In genomic region chr12:73886973-73887372, GRCm38 (mm10) we compare ENCODE assay signal across 22 mouse cellular contexts. TPM values are rescaled to one million over a fixed set of nuclear protein-coding genes. Genes with fewer than 3 reads are reported as not detected.
A peak's percentile ranks its signal among the peaks of the same experiment; 100 is the strongest.
DNase-seq lines count a peak whose midpoint lies in the region; ATAC-seq and TF ChIP-seq lines count a peak whose summit lies in the region.
"Had no signal": no experiment of that assay in that cellular context is flagged by ENCODE, and none has a peak within 500 bp of the region (broad histone marks: within the 10 kb centered on the region; RNA-seq: fewer than 3 reads in every experiment).

No protein-coding gene starts in this region.

- no peaks in the 10 kb centered on the region for H3K36me3 ChIP-seq in heart, embryonic 10.5 days
- no peaks in the 10 kb centered on the region for H3K36me3 ChIP-seq in liver, embryonic 11.5 days (ENCODE audit: control insufficient read depth, insufficient read depth, low read length)
- no peaks in the 10 kb centered on the region for H3K36me3 ChIP-seq in liver, postnatal 0 days (replicated peaks; ENCODE audit: insufficient read depth, low read length)
- H3K36me3 ChIP-seq: embryonic facial prominence, embryonic 10.5 days; embryonic facial prominence, embryonic 12.5 days; forebrain, embryonic 15.5 days had no signal

- whole genome bisulfite sequencing in heart, embryonic 10.5 days = 22% methylated on average over 9 of the region's 9 CpGs
- 28% methylated on average over 9 of the region's 9 CpGs for WGBS in liver, embryonic 11.5 days
- 44% methylated on average over 9 of the region's 9 CpGs for WGBS in liver, postnatal 0 days (ENCODE audit: insufficient replicate concordance)

- H3K9me3 ChIP-seq in heart, embryonic 10.5 days = no peaks in the 10 kb centered on the region
- no peaks in the 10 kb centered on the region for H3K9me3 ChIP-seq in liver, embryonic 11.5 days (ENCODE audit: control insufficient read depth, low read length)
- H3K9me3 ChIP-seq in liver, postnatal 0 days (ENCODE audit: low read length) = no peaks in the 10 kb centered on the region
- H3K9me3 ChIP-seq: embryonic facial prominence, embryonic 10.5 days; embryonic facial prominence, embryonic 12.5 days; forebrain, embryonic 13.5 days; forebrain, embryonic 15.5 days had no signal

- TF ChIP-seq CTCF in liver, postnatal 0 days (IDR thresholded peaks at IDR 0.05; ENCODE audit: low read depth) = no peak

- peak overlapping the region; percentile 52; the same call in 1 of the 2 replicates for H3K27ac ChIP-seq in heart, embryonic 10.5 days
- no peak overlapping the region for H3K27ac ChIP-seq in liver, embryonic 11.5 days (ENCODE audit: low read depth, low read length)
- no peak overlapping the region for H3K27ac ChIP-seq in liver, postnatal 0 days (ENCODE audit: low read depth)
- H3K27ac ChIP-seq: embryonic facial prominence, embryonic 10.5 days; embryonic facial prominence, embryonic 12.5 days; forebrain, embryonic 13.5 days; forebrain, embryonic 15.5 days had no signal

- H3K4me3 ChIP-seq in heart, embryonic 10.5 days = no peak overlapping the region
- no peak overlapping the region for H3K4me3 ChIP-seq in liver, embryonic 11.5 days (ENCODE audit: low read depth, low read length)
- no peak overlapping the region for H3K4me3 ChIP-seq in liver, postnatal 0 days (ENCODE audit: low read depth, low read length)
- H3K4me3 ChIP-seq: embryonic facial prominence, embryonic 10.5 days; embryonic facial prominence, embryonic 12.5 days; forebrain, embryonic 13.5 days; forebrain, embryonic 15.5 days had no signal

- H3K27me3 ChIP-seq in heart, embryonic 10.5 days (ENCODE audit: insufficient read depth, poor library complexity, severe bottlenecking) = no peaks in the 10 kb centered on the region
- no peaks in the 10 kb centered on the region for H3K27me3 ChIP-seq in liver, embryonic 11.5 days (replicated peaks; ENCODE audit: control insufficient read depth, insufficient read depth, low read length)
- H3K27me3 ChIP-seq in liver, postnatal 0 days (ENCODE audit: insufficient read depth, low read length) = no peaks in the 10 kb centered on the region
- H3K27me3 ChIP-seq: embryonic facial prominence, embryonic 12.5 days; forebrain, embryonic 13.5 days; forebrain, embryonic 15.5 days; Patski had no signal

- no peak overlapping the region for H3K4me2 ChIP-seq in liver, embryonic 11.5 days
- H3K4me2 ChIP-seq in liver, postnatal 0 days (ENCODE audit: low read depth, low read length) = no peak overlapping the region
- H3K4me2 ChIP-seq: embryonic facial prominence, embryonic 12.5 days; forebrain, embryonic 13.5 days; forebrain, embryonic 15.5 days had no signal

- peaks cover 16% of the 10 kb centered on the region; the same call in 1 of the 2 replicates for H3K4me1 ChIP-seq in heart, embryonic 10.5 days
- peaks cover 3% of the 10 kb centered on the region; the same call in 1 of the 2 replicates for H3K4me1 ChIP-seq in liver, embryonic 11.5 days (replicated peaks; ENCODE audit: control insufficient read depth, insufficient read depth, low read length)
- peaks cover under 1% of the 10 kb centered on the region; the same call in 1 of the 2 replicates for H3K4me1 ChIP-seq in liver, postnatal 0 days (ENCODE audit: insufficient read depth)
- H3K4me1 ChIP-seq: embryonic facial prominence, embryonic 10.5 days; forebrain, embryonic 13.5 days; forebrain, embryonic 15.5 days had no signal

- no peak for DNase-seq in heart, embryonic 10.5 days (ENCODE audit: low spot score)
- DNase-seq in heart, adult 18-20 months = no peak
- peak; percentile 18 for DNase-seq in liver, embryonic 11.5 days (ENCODE audit: low spot score)
- DNase-seq in liver, postnatal 0 days = no peak
- no peak for DNase-seq in spleen, adult 12 weeks (ENCODE audit: low spot score)
- DNase-seq: adrenal gland, adult 8-10 months; adrenal gland, postnatal 14 days; adrenal gland, postnatal 36 days; cerebellum, adult 11-12 months; cerebellum, adult 2 months; cerebellum, adult 9-10 months; cerebellum, postnatal 10 days; cerebellum, postnatal 25 days; forebrain, postnatal 0 days had no signal

- TF ChIP-seq EP300 in liver, postnatal 0 days (IDR thresholded peaks at IDR 0.05; ENCODE audit: low read depth) = no peak

- ATAC-seq in liver, embryonic 11.5 days (replicated peaks; ENCODE audit: low FRiP score) = peak; percentile 53; the same call in 1 of the 2 replicates
- ATAC-seq in liver, postnatal 0 days = no peak
- ATAC-seq: activated CD4-positive, CD25-positive, alpha-beta regulatory T cell, adult 4 months; forebrain, embryonic 13.5 days; forebrain, embryonic 15.5 days; forebrain, postnatal 0 days; Patski had no signal

- no peak overlapping the region for H3K9ac ChIP-seq in liver, embryonic 11.5 days (ENCODE audit: low read depth, low read length)
- no peak overlapping the region for H3K9ac ChIP-seq in liver, postnatal 0 days (replicated peaks)
- H3K9ac ChIP-seq: embryonic facial prominence, embryonic 12.5 days; forebrain, embryonic 13.5 days; forebrain, embryonic 15.5 days; forebrain, postnatal 0 days had no signal

RNA-seq across cellular contexts. Expression of gene Hif1a, which starts 14.2 kb away (rescaled TPM):
- polyA plus RNA-seq in heart, embryonic 10.5 days (2016; fragmentation: Nextera tagmentation; extraction: Ambion mirVana) = 138 and 194 TPM in 2 replicates
- 10 to 100 TPM; 39.5 to 43.2 TPM for total RNA-seq in heart, adult 18-20 months (2021)
- polyA plus RNA-seq in liver, embryonic 11.5 days (2014; fragmentation: Nextera tagmentation; extraction: Ambion mirVana) = 46.5 and 54.6 TPM in 2 replicates
- polyA plus RNA-seq in liver, postnatal 0 days (2015; fragmentation: Nextera tagmentation; extraction: Ambion mirVana) = 13.4 and 13.9 TPM in 2 replicates

RNA-seq across cellular contexts. Expression of gene Gm49321, which starts 50.5 kb away (rescaled TPM):
- polyA plus RNA-seq in heart, embryonic 10.5 days (2016; fragmentation: Nextera tagmentation; extraction: Ambion mirVana) = 13.8 and 15.8 TPM in 2 replicates
- 1 to 10 TPM; 6.0 to 6.5 TPM for total RNA-seq in heart, adult 18-20 months (2021)
- 6.6 and 9.7 TPM in 2 replicates for polyA plus RNA-seq in liver, embryonic 11.5 days (2014; fragmentation: Nextera tagmentation; extraction: Ambion mirVana)
- 1.8 and 1.9 TPM in 2 replicates for polyA plus RNA-seq in liver, postnatal 0 days (2015; fragmentation: Nextera tagmentation; extraction: Ambion mirVana)
- total RNA-seq: forebrain, postnatal 0 days had no signal
- polyA plus RNA-seq: C2C12; cerebellum, adult 2 months; cortical plate, adult 2 months had no signal
